Mouse (Mus musculus): Measurements from ENCODE around the gene Cyth1.

Cyth1 gene

DNA sequence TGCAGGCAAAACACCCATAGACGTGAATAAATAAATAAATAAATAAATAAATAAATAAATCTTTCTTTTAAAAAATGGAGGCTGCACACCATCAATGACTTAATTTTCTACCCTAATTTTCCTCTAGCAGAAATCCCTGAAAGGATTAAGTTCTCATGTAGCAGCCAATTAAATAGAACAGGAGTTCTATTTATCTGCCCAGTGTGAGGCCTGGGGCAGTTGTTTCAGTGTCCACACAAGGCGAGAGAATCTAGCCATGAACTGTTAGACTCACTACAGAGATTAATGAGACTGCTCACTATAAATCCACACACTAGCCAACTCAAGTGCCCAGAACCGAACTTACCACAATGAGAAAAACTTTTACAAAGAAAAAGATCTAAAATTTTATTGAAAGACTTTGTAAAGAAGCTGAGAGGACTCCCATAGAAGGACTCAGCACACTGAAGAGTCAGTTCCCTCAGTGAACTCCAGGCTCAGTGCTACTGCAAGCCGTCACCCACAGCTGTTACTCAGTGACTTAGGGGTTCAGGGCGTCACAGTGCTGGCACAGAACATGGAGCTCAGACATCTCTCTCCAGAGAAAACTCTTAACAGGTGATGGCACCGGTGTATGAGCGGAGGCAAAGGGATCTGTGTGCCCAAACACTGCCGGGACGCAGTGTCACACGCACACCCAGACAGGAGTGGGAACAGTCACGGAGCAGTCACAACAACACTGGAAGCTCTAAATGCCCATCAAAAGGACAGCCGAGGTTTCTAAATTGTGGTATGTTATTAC is 23.1 kb downstream of the Cyth1 start:
- in situ Hi-C loops (cut with MboI; ENCODE audit: low sequenced_read_pairs) = loop anchor here (10.0 kb wide), 1 partner anchor 120 kb away; no protein-coding TSS in a partner anchor

DNA sequence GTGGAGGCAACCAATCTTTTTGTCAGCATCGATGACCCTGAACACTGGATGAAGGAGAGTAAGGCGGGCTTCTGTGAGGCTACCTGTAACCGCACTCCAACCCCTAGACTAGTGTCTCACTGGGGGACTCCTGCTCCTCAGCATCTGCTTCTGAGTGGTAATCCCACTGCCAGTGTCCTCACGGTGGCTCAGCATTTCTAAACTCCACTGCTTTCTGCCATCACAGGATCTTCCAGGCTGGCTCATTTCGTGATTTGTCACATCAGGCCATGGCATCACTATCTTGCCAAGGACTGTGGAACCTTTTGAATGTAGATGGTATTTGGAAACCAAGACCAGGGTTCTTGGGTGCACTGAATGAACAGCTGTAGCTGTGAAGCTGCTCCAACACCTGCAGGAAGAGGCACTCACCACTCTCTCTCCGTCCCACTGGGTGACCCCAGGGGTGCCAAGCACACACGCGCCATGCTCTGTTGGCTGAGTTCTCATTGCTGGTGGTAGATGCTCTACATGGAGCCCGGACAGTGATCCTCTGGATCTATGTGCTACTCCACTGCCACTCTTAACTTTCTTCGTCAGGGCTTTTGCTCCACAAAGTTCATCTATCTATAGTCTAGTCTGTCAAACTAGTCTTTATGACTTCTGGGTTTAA is 24.9 kb downstream of the Cyth1 start:
- in situ Hi-C loops (cut with MboI; ENCODE audit: low sequenced_read_pairs) = loop anchor here (10.0 to 25.0 kb wide), 2 partner anchors 119 to 361 kb away; partner anchors contain the start of genes Tha1 and Tmem235

DNA sequence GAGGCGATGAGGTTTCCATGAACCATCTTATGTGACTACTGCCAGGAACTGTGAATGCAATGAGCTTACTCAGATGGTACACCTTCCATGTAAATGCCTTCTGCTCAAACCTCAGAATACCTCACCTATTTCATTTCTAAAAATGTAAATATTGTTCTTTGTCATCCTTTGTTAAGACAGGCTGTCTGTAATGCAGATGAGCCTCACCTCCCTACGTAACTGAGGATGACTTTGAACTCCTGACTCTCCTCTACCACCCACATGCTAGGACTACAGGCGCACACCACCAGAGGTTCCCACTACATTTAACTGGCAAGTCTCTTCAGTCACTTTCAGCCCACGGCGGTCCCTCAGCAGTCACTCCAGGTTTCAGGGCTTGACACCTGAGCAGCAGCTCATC is 25.5 kb downstream of the Cyth1 start:
- in situ Hi-C loops (cut with MboI; ENCODE audit: low sequenced_read_pairs) = loop anchor here (10.0 to 25.0 kb wide), 2 partner anchors 118 to 361 kb away; partner anchors contain the start of genes Tha1 and Tmem235

DNA sequence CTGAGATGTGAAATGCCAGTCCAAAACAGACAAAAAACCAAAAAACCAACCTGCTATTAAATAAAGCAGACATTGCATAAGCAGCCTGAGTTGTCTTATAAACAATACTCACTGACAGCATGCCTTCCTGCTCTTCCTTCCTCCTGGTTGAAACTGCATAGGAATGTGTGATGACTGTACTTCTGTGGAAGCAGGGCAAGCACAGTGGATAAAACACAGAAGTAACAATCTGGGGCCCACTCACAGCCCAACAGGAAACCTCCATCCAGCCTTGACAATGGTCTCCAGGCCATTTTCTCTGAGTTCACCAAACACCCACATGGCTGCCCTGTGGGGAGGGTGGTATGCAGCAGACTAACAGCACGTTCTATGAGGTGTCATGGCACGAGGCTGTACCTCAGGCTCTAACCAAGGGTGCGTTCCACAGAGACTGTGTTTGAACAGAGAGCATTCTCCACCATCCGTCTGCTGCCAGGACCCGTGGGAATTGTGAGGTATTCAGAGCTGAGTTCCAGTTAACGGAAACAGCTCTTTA is 26.0 kb downstream of the Cyth1 start:
- in situ Hi-C loops (cut with MboI; ENCODE audit: low sequenced_read_pairs) = loop anchor here (10.0 to 25.0 kb wide), 2 partner anchors 118 to 360 kb away; partner anchors contain the start of genes Tha1 and Tmem235

DNA sequence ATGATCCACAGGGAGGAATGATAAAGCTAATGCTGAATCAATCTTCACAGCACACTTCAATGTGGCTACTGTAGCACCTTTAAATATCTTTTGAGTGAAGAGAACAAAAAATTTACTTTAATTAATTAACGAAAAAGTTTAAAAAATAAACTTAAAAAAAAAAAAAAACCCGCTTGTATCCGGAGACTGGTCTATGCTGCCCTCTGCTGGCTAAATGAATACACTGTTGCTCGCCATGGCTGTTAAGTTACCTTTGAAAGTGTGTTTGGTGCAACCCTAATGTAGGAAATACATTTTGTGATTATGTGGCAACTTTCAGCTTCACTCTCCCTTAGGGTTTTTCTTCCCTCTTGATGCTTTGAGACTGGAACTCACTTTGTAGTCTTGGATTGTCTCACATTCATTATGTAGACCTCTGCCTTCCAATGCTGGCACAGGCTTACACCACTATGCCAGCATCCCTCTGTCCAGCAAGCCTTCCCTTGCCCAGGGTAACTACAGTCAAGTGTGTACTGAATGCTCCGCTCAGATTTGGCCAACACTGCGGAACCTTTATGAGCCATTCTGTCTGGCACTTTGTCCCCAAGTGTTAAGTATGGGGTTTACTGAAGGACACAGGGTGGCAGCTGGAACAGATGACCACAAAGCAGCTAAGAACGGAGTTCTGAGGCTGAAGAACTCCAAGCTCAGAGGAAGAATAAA is 27.7 kb downstream of the Cyth1 start:
- in situ Hi-C loops (cut with MboI; ENCODE audit: low sequenced_read_pairs) = loop anchor here (10.0 to 25.0 kb wide), 2 partner anchors 116 to 358 kb away; partner anchors contain the start of genes Tha1 and Tmem235

DNA sequence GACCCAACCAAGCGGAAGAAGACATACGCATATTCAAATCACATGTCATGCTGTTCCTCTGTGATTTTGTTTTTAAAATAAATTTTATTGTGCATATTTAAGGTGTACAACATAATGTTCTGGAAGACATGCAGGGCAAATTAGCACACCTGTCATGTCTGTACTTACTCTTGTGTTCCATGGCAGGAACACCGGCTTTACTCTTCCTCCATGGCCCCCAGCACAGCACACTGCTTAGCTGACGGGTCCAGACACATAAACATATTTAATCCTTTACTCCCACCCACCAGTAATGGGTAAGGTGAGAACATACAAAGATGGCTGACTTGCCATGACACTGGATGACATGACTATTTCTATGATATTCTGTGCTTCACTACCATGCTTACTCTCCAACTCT is 29.3 kb downstream of the Cyth1 start:
- in situ Hi-C loops (cut with MboI; ENCODE audit: low sequenced_read_pairs) = loop anchor here (25.0 kb wide), 1 partner anchor 357 kb away; the partner anchor contains the start of genes Tha1 and Tmem235

DNA sequence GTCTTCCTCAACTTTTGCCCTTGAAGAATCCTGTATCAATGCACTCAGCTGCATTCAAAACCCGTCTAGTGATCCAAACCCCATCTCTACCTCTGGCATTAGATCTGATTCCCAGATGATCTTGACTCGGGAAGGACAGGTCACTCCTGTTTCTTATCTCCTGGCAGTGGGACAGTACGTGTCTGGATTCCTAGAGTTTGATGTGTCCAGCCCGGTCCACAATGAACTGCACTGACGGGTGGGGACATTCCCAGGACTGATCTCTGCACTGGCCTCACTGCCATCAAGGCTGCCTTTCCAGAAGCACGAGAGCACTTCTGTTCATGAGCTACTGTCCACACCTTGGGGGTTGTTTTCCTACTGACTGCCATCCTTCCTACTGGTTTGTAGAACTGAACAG is 31.9 kb downstream of the Cyth1 start:
- in situ Hi-C loops (cut with MboI; ENCODE audit: low sequenced_read_pairs) = loop anchor here (25.0 kb wide), 1 partner anchor 354 kb away; the partner anchor contains the start of genes Tha1 and Tmem235

DNA sequence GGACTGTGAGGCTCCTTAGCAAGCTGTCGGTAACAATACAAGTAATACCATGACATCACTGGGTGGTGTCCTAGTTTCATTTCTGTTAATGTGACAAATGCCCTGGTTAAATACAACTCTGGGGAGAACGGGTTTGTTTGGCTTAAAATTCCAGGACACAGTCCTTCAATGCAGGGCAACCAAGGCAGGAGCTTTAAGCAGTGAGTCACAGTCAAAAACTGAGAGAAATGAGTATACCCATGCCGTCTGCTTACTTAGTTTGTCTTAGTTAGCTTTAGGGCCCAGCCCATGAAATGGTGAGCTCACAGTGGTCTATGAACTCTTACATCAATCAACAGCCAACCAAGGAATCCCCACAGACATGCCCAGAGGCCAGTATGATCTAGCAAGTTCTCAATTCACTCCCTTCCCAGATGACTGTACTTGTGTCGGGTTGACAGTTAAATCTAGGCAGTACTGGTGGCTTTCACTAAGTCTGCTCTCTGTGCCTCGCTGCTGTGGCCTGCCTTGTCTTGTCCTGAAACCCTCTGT is 32.4 kb downstream of the Cyth1 start:
- in situ Hi-C loops (cut with MboI; ENCODE audit: low sequenced_read_pairs) = loop anchor here (25.0 kb wide), 1 partner anchor 354 kb away; the partner anchor contains the start of genes Tha1 and Tmem235

DNA sequence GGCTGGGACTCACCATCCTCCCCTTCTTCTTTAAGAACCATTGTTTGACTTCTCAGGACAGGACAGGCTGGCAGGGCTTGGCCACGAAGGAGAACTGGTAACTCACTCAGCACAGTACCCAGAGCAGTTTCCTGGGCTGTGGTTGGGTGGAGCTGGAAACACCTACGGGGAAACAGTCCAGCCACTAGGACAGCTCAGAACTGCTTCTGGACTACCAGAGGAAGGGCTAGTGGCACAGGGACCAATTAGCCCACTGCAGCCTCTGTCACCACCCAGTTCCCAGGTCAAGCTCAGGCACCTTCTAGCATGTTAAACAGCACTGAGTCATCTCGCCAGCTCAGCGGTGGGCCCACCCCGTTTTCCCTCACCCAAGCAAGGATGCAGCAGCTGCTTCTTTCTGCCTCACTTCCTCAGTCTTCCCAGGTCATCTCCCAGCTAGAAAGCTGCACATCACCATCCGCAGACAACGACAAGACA is 35.7 kb downstream of the Cyth1 start:
- in situ Hi-C loops (cut with MboI; ENCODE audit: low sequenced_read_pairs) = loop anchor here (25.0 kb wide), 1 partner anchor 350 kb away; the partner anchor contains the start of genes Tha1 and Tmem235

DNA sequence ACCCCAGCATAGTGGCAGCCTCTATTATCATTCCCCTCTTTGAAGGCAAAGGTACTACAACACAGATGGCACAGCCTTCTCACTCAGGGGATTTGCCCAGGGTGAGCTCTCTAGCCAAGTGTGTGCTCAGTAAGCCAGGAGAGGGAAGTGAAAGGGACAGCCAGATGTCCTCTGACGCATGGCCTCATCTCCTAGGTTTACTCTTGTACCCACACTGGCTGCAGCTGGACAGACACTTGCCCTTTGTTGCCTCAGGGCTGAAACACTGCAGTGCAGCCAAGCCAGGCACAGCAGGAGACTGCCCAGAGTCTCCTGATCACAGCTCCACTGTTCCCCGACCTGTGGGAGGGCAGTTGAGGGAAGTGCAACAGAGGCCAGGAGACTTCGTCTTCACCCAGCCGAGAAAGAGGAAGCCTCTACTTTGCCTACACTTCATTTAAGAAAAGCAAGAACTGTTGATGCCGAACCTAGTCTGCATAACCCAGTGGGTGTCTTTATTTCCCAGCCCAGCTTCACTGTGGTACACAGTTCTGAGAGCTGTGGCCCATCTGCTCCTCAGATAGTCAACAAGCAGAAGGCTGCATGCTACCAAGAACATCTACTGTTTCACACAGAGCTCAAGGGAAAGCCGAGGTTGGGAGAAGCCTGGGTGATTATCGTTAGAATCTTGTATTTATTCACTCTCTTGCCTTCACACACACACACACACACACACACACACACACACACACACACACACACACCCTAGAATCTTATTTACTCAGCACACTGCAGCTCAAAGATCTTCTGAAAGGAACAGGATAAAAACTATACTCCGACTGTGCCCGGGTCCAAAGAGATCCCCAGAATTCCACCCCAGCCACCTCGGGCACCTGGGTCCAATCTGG is 36.4 kb downstream of the Cyth1 start:
- in situ Hi-C loops (cut with MboI; ENCODE audit: low sequenced_read_pairs) = loop anchor here (25.0 kb wide), 1 partner anchor 350 kb away; the partner anchor contains the start of genes Tha1 and Tmem235

DNA sequence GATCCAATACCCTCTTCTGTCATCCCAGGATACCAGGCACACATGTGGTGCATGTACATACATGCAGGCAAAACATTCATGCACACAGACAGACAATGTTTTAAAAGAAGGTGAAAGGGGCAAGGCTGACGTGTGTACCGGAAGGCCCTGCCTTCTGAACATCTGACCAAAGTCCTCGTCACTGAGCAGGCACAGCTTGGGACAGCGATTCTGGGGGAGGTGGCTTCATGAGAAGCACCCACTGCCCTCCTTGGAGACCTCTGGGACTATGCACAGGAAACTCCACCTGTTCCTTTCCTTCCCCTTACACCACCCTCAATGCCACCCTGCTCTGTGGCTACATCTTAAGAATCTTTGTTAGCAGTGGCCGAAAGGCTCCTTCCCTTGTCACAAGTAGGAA is 37.4 kb downstream of the Cyth1 start:
- in situ Hi-C loops (cut with MboI; ENCODE audit: low sequenced_read_pairs) = loop anchor here (25.0 kb wide), 1 partner anchor 349 kb away; the partner anchor contains the start of genes Tha1 and Tmem235

DNA sequence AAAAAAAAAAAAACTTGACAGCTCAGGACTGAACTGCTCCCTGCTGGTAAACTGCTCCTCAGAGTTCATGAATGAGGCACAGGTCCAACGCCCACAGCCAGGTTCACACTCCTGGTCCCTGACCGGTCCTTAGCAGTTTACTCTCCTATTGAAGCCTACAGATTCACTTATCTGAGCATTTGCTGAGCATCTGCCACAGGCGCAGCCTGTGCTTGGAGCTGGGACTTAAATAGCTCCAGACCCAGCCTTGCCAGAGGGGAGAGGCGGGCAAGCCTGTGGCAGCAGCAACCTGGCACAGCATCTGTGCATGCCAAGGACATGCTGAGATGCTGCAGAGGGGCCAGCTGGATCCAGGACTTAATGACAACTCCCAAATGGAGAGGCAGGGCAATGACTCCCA is 38.3 kb downstream of the Cyth1 start:
- in situ Hi-C loops (cut with MboI; ENCODE audit: low sequenced_read_pairs) = loop anchor here (25.0 kb wide), 1 partner anchor 348 kb away; the partner anchor contains the start of genes Tha1 and Tmem235

DNA sequence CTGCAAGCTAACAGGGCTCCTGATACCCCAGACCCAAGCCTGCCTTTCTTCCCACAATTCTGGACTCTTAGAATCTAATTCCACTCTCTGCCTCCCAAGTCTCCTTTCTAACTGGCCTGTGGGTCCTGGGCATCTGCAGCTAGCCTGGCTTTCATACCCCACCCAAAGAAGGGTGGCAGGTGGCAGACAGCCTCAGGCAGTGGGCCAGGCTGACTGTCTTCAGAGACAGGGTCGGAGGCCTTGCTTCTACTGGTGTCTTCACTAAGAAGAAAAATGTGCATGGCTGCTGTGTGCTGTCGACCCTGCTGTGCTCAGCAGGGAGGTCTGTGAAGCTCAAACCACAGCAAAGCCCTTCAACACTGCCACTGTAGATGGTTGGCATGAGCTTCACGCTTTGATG is 39.0 kb downstream of the Cyth1 start:
- in situ Hi-C loops (cut with MboI; ENCODE audit: low sequenced_read_pairs) = loop anchor here (25.0 kb wide), 1 partner anchor 347 kb away; the partner anchor contains the start of genes Tha1 and Tmem235

DNA sequence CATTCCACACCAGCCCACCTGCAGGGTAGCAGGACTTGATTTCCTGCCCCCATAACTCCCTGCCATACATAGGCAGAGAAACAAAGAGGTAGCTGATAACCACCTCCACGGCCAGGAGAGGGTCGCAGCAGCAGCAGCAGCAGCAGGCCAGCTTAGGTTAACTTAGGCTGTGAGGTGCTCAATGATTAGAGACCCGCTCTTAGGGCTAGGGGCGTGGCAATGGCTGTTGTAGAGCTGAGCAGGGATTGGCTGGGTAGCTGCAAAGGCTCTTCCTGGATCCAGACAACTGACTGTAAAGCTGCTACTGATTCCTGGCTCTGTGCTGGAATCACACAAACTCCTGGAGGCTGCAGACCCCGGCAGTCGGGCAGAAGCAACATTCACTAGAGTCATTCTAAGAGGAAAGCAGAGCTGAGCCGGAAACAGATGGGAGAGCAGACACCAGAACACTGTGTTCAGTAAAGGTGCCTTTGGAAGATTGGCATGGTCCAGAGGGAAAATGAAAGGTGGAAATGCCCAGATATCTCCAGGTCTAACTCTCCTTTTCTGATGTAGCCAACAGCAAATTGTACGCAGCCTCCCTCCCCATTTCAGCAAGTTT is 39.6 kb downstream of the Cyth1 start:
- in situ Hi-C loops (cut with MboI; ENCODE audit: low sequenced_read_pairs) = loop anchor here (25.0 kb wide), 1 partner anchor 346 kb away; the partner anchor contains the start of genes Tha1 and Tmem235

DNA sequence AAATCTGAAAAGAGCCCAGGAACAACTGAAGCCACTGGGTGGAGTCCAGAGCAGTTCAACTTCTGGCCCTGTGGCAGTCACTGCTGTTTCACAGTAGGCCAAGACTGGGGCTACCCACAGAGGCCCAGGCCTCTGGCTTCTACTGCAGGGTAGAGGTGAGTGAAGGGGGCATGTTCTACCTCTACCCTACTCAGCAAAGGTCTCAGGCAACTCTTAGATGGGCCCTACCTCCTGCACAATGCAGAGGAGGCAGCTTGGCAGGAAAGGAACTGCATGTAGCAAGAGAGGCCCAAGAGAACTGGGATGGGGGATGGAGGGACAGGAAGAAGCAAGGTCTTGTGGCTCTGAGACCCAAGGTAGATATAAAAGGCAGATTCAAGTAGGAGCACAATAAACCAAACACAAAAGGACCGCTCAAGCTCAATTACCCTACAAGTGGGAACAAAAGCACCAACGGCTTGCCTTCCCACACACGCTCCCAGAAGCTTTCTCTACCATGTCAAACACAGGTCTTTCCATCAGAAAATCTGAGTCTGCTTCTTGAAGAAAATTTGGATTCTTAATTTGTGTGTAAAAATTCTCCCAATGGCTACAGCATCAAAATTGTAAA is 40.9 kb downstream of the Cyth1 start:
- in situ Hi-C loops (cut with MboI; ENCODE audit: low sequenced_read_pairs) = loop anchor here (25.0 kb wide), 1 partner anchor 345 kb away; the partner anchor contains the start of genes Tha1 and Tmem235

DNA sequence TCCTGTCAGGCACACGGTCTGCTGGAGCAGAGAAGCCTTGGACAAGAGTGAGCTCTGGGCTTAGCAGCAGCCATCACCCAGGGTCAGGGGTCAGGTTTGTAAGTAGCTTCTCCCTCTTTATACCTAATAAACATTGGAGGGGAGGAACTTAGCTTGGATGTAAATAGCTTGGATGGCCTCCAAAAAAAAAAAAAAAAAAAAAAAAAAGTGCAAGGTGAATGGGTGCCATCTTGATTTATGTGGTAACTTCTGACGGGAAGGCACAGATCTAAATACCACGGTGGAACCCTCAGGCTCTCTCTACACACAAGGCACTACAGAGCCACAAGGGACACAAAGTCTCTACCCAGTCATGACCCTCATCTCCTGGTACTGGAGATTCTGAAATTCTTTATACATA is 42.1 kb downstream of the Cyth1 start:
- in situ Hi-C loops (cut with MboI; ENCODE audit: low sequenced_read_pairs) = loop anchor here (25.0 kb wide), 1 partner anchor 344 kb away; the partner anchor contains the start of genes Tha1 and Tmem235

DNA sequence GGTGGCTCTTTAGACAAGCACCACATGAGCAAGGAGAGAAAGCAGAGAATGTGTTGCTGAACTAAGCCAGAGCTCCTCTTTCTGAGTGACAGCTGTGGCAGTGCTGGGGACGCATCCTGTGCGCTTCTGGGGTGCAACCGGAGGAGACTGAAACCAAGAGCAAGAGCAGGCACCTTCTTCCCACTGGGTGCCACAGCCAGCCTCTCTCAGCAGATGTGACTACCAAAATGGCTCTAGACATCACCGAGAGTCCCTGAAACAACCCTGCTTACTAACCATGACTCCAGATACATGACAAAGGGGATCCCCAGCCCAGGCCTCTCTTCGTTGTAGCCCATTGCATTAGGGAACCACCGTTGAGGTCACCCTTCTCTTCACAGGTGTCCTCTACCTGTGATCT is 44.9 kb downstream of the Cyth1 start:
- in situ Hi-C loops (cut with MboI; ENCODE audit: low sequenced_read_pairs) = loop anchor here (25.0 kb wide), 1 partner anchor 341 kb away; the partner anchor contains the start of genes Tha1 and Tmem235
